Mouse (Mus musculus) forebrain, embryonic 14.5 days (tissue): Measurements from ENCODE around the gene Prr23a1. TPM values are rescaled to one million over a fixed set of nuclear protein-coding genes. Genes with fewer than 3 reads are reported as not detected.

Source experiments
- ATAC-seq: fragments of 200-750 bp; cut with Nextera tagmentation; 2 replicates; pipeline ENCODE4 v1.8.0; 2017; ENCODE audit warnings: mild to moderate bottlenecking, moderate library complexity
- DNase-seq: peaks from one replicate; pipeline ENCODE4 v3.0.0-alpha.2; 2015; ENCODE audit warnings: low spot score
- H3K27ac ChIP-seq: fragments of 300-500 bp; sonication (generic); 2 replicates; pipeline ENCODE4 v1.5.1; 2014; ENCODE audit warnings: low read depth, mild to moderate bottlenecking, control low read depth, low read length, moderate library complexity
- H3K27me3 ChIP-seq: fragments of 300-500 bp; sonication (generic); replicated peaks from 2 replicates; pipeline ENCODE4 v1.6.1; 2014; ENCODE audit warnings: low read length, control low read depth, mixed read lengths; ENCODE audit not compliant: control insufficient read depth, insufficient read depth
- H3K36me3 ChIP-seq: fragments of 300-500 bp; sonication (generic); 2 replicates; pipeline ENCODE4 v1.6.1; 2014; ENCODE audit warnings: low read length, control low read depth; ENCODE audit not compliant: control insufficient read depth, insufficient read depth
- H3K4me1 ChIP-seq: fragments of 300-500 bp; sonication (generic); 2 replicates; pipeline ENCODE4 v1.6.1; 2014; ENCODE audit warnings: antibody characterized with exemption, low read length, control low read depth; ENCODE audit not compliant: control insufficient read depth, insufficient read depth
- H3K4me2 ChIP-seq: fragments of 300-500 bp; sonication (generic); 2 replicates; pipeline ENCODE4 v1.6.1; 2014; ENCODE audit warnings: mild to moderate bottlenecking, control low read depth, low read length
- H3K4me3 ChIP-seq: fragments of 300-500 bp; sonication (generic); 2 replicates; pipeline ENCODE4 v1.5.1; 2014; ENCODE audit warnings: low read depth, low read length, control low read depth
- H3K9ac ChIP-seq: fragments of 300-500 bp; sonication (generic); 2 replicates; pipeline ENCODE4 v1.6.1; 2014; ENCODE audit warnings: mild to moderate bottlenecking, low read length, control low read depth, moderate library complexity
- H3K9me3 ChIP-seq: fragments of 300-500 bp; sonication (generic); replicated peaks from 2 replicates; pipeline ENCODE4 v1.6.1; 2016; ENCODE audit warnings: low read length, control low read depth, mixed read lengths; ENCODE audit not compliant: control insufficient read depth
- WGBS: fragments of 180-500 bp; shearing (Covaris S2); extraction: QIAGEN DNeasy Blood & Tissue Kit; methylation state at CpG from one replicate; pipeline ENCODE4 v1.1.7; 2014; 5-methylcytosine and 5-hydroxymethylcytosine counted together
- polyA plus RNA-seq: library from polyadenylated mRNA; unstranded; fragments of >200 nt; fragmentation: Nextera tagmentation; extraction: Ambion mirVana; gene quantifications from 2 replicates; pipeline ENCODE4 v1.2.1, GENCODE M21; 2014

Prr23a1 gene
- polyA plus RNA-seq, 1 experiment from 2014 or later = 0.20 TPM

GRCm38 (mm10) chr9:98864571-98864970 is 22.3 kb downstream of the Prr23a1 start, which contains the start of gene Prr23a3:
Prr23a3 (plus strand) TSS chr9:98864767.
- Histone ChIP-seq H3K36me3 (no peaks in the 10 kb centered on the region), H3K4me3 (no peak within 1 kb of the TSS), H3K27ac (no peak within 1 kb of the TSS), H3K4me1 (no peaks in the 10 kb centered on the region), H3K9ac (no peak within 1 kb of the TSS), H3K27me3 (no peaks in the 10 kb centered on the region), H3K9me3 (no peaks in the 10 kb centered on the region), H3K4me2 (no peak within 1 kb of the TSS)
- ATAC-seq = no peak
- no peak for DNase-seq
- WGBS = 56% methylated on average over 22 of the region's 22 CpGs

Other genes starting within 250 kb of the Prr23a1 start
- 64.5 and 69.5 TPM in 2 replicates for gene Mrps22, start 240.8 kb upstream of the Prr23a1 start, polyA plus RNA-seq
- not detected in 2 replicates for gene Prr23a2, start 14.0 kb downstream of the Prr23a1 start, polyA plus RNA-seq
- not detected in 2 replicates for gene Prr23a3, start 22.3 kb downstream of the Prr23a1 start, polyA plus RNA-seq
- gene 7420426K07Rik, start 60.6 kb downstream of the Prr23a1 start, polyA plus RNA-seq = not detected in 2 replicates
- gene Foxl2, start 112.8 kb downstream of the Prr23a1 start, polyA plus RNA-seq = 0.43 and 0.72 TPM in 2 replicates
- gene Faim, start 143.9 kb downstream of the Prr23a1 start, polyA plus RNA-seq = 104 and 105 TPM in 2 replicates
- gene Gm1123, start 193.2 kb downstream of the Prr23a1 start, polyA plus RNA-seq = not detected in 2 replicates